Mouse (Mus musculus) liver, embryonic 16.5 days (tissue): ENCODE results near the gene Adgrl2. TPM values are rescaled to one million over a fixed set of nuclear protein-coding genes. Genes with fewer than 3 reads are reported as not detected.

Experiments
- ATAC-seq: fragments of 200-750 bp; cut with Nextera tagmentation; 2 replicates; pipeline ENCODE4 v1.8.0; 2017; ENCODE audit warnings: low read depth, mild to moderate bottlenecking, moderate number of reproducible peaks, moderate library complexity
- H3K27ac ChIP-seq: fragments of 300-500 bp; sonication (generic); 2 replicates; pipeline ENCODE4 v1.5.1; 2014; ENCODE audit warnings: mild to moderate bottlenecking, low read length
- H3K27me3 ChIP-seq: fragments of 300-500 bp; sonication (generic); 2 replicates; pipeline ENCODE4 v1.6.1; 2014; ENCODE audit warnings: low read depth, low read length, mixed read lengths; ENCODE audit not compliant: control insufficient read depth, insufficient read depth
- H3K36me3 ChIP-seq: fragments of 300-500 bp; sonication (generic); 2 replicates; pipeline ENCODE4 v1.6.1; 2014; ENCODE audit warnings: mild to moderate bottlenecking; ENCODE audit not compliant: control insufficient read depth, insufficient read depth
- H3K4me1 ChIP-seq: fragments of 300-500 bp; sonication (generic); 2 replicates; pipeline ENCODE4 v1.6.1; 2014; ENCODE audit warnings: low read depth, low read length, mixed read lengths; ENCODE audit not compliant: control insufficient read depth
- H3K4me2 ChIP-seq: fragments of 300-500 bp; sonication (generic); 2 replicates; pipeline ENCODE4 v1.6.1; 2014; ENCODE audit warnings: low read depth, low read length, mixed read lengths
- H3K4me3 ChIP-seq: fragments of 300-500 bp; sonication (generic); 2 replicates; pipeline ENCODE4 v1.5.1; 2014; ENCODE audit warnings: low read depth, mild to moderate bottlenecking, low read length
- H3K9ac ChIP-seq: fragments of 300-500 bp; sonication (generic); 2 replicates; pipeline ENCODE4 v1.6.1; 2014; ENCODE audit warnings: low read depth, low read length
- H3K9me3 ChIP-seq: fragments of 300-500 bp; sonication (generic); replicated peaks from 2 replicates; pipeline ENCODE4 v1.6.1; 2016; ENCODE audit warnings: low read length; ENCODE audit not compliant: control insufficient read depth
- WGBS: fragments of 180-500 bp; shearing (Covaris S2); extraction: QIAGEN DNeasy Blood & Tissue Kit; methylation state at CpG from one replicate; pipeline ENCODE4 v1.1.7; 2014; ENCODE audit not compliant: insufficient replicate concordance; 5-methylcytosine and 5-hydroxymethylcytosine counted together
- polyA plus RNA-seq: library from polyadenylated mRNA; unstranded; fragments of >200 nt; fragmentation: Nextera tagmentation; extraction: Ambion mirVana; gene quantifications from 2 replicates; pipeline ENCODE4 v1.2.1, GENCODE M21; 2015

Gene Adgrl2
- polyA plus RNA-seq, 1 experiment from 2014 or later = 4.2 TPM

GRCm38 (mm10) chr3:148887902-148888301, 102.5 kb downstream of the Adgrl2 start:
- ATAC-seq = no peak
- H3K4me3 ChIP-seq = no peak overlapping the region
- 71% methylated on average over 5 of the region's 5 CpGs for WGBS
- H3K4me2 ChIP-seq = no peak overlapping the region
- no peaks in the 10 kb centered on the region for H3K27me3 ChIP-seq
- no peaks in the 10 kb centered on the region for H3K9me3 ChIP-seq
- H3K27ac ChIP-seq = no peak overlapping the region
- H3K36me3 ChIP-seq = no peaks in the 10 kb centered on the region
- H3K9ac ChIP-seq = no peak overlapping the region
- no peaks in the 10 kb centered on the region for H3K4me1 ChIP-seq

- 45% methylated on average over 4 of the region's 4 CpGs for WGBS
- H3K9ac ChIP-seq = no peak overlapping the region
- no peaks in the 10 kb centered on the region for H3K27me3 ChIP-seq
- H3K27ac ChIP-seq = no peak overlapping the region
- no peaks in the 10 kb centered on the region for H3K9me3 ChIP-seq
- no peak overlapping the region for H3K4me2 ChIP-seq
- H3K4me3 ChIP-seq = no peak overlapping the region
- ATAC-seq = no peak
- no peaks in the 10 kb centered on the region for H3K4me1 ChIP-seq
- H3K36me3 ChIP-seq = no peaks in the 10 kb centered on the region
These were observed 103.4 kb downstream of the Adgrl2 start for GRCm38 (mm10) chr3:148886956-148887355.

GRCm38 (mm10) chr3:148885980-148886668, 104.2 kb downstream of the Adgrl2 start:
- Histone ChIP-seq H3K27ac (no peak overlapping the region), H3K9me3 (no peaks in the 10 kb centered on the region), H3K4me3 (no peak overlapping the region), H3K9ac (no peak overlapping the region), H3K36me3 (no peaks in the 10 kb centered on the region), H3K27me3 (no peaks in the 10 kb centered on the region), H3K4me1 (no peaks in the 10 kb centered on the region), H3K4me2 (no peak overlapping the region)
- WGBS = 25% methylated on average over 8 of the region's 8 CpGs
- ATAC-seq = no peak

GRCm38 (mm10) chr3:148885184-148885583, 105.2 kb downstream of the Adgrl2 start:
- Histone ChIP-seq H3K27me3 (no peaks in the 10 kb centered on the region), H3K9me3 (no peaks in the 10 kb centered on the region), H3K4me3 (no peak overlapping the region), H3K9ac (no peak overlapping the region), H3K36me3 (no peaks in the 10 kb centered on the region), H3K4me2 (no peak overlapping the region), H3K27ac (no peak overlapping the region), H3K4me1 (no peaks in the 10 kb centered on the region)
- 52% methylated on average over 4 of the region's 4 CpGs for WGBS
- no peak for ATAC-seq

GRCm38 (mm10) chr3:148881431-148881830, 108.9 kb downstream of the Adgrl2 start:
- Histone ChIP-seq H3K9me3 (no peaks in the 10 kb centered on the region), H3K27me3 (no peaks in the 10 kb centered on the region), H3K4me2 (no peak overlapping the region), H3K36me3 (no peaks in the 10 kb centered on the region), H3K4me3 (no peak overlapping the region), H3K27ac (no peak overlapping the region), H3K9ac (no peak overlapping the region), H3K4me1 (no peaks in the 10 kb centered on the region)
- no peak for ATAC-seq
- 73% methylated on average over 5 of the region's 5 CpGs for WGBS

- no peak overlapping the region for H3K27ac ChIP-seq
- H3K9ac ChIP-seq = no peak overlapping the region
- 55% methylated on average over 5 of the region's 5 CpGs for WGBS
- no peaks in the 10 kb centered on the region for H3K27me3 ChIP-seq
- no peaks in the 10 kb centered on the region for H3K4me1 ChIP-seq
- no peaks in the 10 kb centered on the region for H3K36me3 ChIP-seq
- ATAC-seq = no peak
- H3K4me3 ChIP-seq = no peak overlapping the region
- H3K9me3 ChIP-seq = no peaks in the 10 kb centered on the region
- H3K4me2 ChIP-seq = no peak overlapping the region
These were observed 117.8 kb downstream of the Adgrl2 start for GRCm38 (mm10) chr3:148872563-148872962.

- Histone ChIP-seq H3K36me3 (no peaks in the 10 kb centered on the region), H3K4me3 (no peak overlapping the region), H3K27ac (no peak overlapping the region), H3K4me2 (no peak overlapping the region), H3K27me3 (no peaks in the 10 kb centered on the region), H3K4me1 (no peaks in the 10 kb centered on the region), H3K9ac (no peak overlapping the region), H3K9me3 (no peaks in the 10 kb centered on the region)
- ATAC-seq = no peak
- 31% methylated on average over 5 of the region's 5 CpGs for WGBS
These were observed 118.4 kb downstream of the Adgrl2 start for GRCm38 (mm10) chr3:148871792-148872464.

GRCm38 (mm10) chr3:148867618-148868017, 122.7 kb downstream of the Adgrl2 start:
- no peaks in the 10 kb centered on the region for H3K27me3 ChIP-seq
- no peak overlapping the region for H3K4me3 ChIP-seq
- no peaks in the 10 kb centered on the region for H3K9me3 ChIP-seq
- WGBS = 13% methylated on average over 8 of the region's 8 CpGs
- H3K4me1 ChIP-seq = no peaks in the 10 kb centered on the region
- no peak overlapping the region for H3K4me2 ChIP-seq
- no peaks in the 10 kb centered on the region for H3K36me3 ChIP-seq
- H3K9ac ChIP-seq = no peak overlapping the region
- no peak for ATAC-seq
- no peak overlapping the region for H3K27ac ChIP-seq

- Histone ChIP-seq H3K9ac (no peak overlapping the region), H3K27ac (no peak overlapping the region), H3K4me3 (no peak overlapping the region), H3K9me3 (no peaks in the 10 kb centered on the region), H3K36me3 (no peaks in the 10 kb centered on the region), H3K4me1 (no peaks in the 10 kb centered on the region), H3K27me3 (no peaks in the 10 kb centered on the region), H3K4me2 (no peak overlapping the region)
- 50% methylated on average over 5 of the region's 5 CpGs for WGBS
- no peak for ATAC-seq
These were observed 123.7 kb downstream of the Adgrl2 start for GRCm38 (mm10) chr3:148866633-148867032.
